Mouse (Mus musculus) intestine, postnatal 0 days (tissue): ENCODE results near the gene Prdm12. TPM values are rescaled to one million over a fixed set of nuclear protein-coding genes. Genes with fewer than 3 reads are reported as not detected.

Experiments
- ATAC-seq: fragments of 200-750 bp; cut with Nextera tagmentation; 2 replicates; pipeline ENCODE4 v1.8.0; 2017; ENCODE audit warnings: mild to moderate bottlenecking, moderate TSS enrichment, moderate library complexity
- H3K27ac ChIP-seq: fragments of 300-500 bp; sonication (generic); 2 replicates; pipeline ENCODE4 v1.5.1; 2014; ENCODE audit warnings: mild to moderate bottlenecking, low read depth, low read length, moderate library complexity
- H3K27me3 ChIP-seq: fragments of 300-500 bp; sonication (generic); replicated peaks from 2 replicates; pipeline ENCODE4 v1.6.1; 2014; ENCODE audit warnings: low read length, mixed read lengths; ENCODE audit not compliant: control insufficient read depth, insufficient read depth
- H3K36me3 ChIP-seq: fragments of 300-500 bp; sonication (generic); 2 replicates; pipeline ENCODE4 v1.6.1; 2014; ENCODE audit warnings: mild to moderate bottlenecking, moderate library complexity; ENCODE audit not compliant: control insufficient read depth, insufficient read depth
- H3K4me1 ChIP-seq: fragments of 300-500 bp; sonication (generic); replicated peaks from 2 replicates; pipeline ENCODE4 v1.6.1; 2014; ENCODE audit warnings: antibody characterized with exemption, low read length, mixed read lengths; ENCODE audit not compliant: control insufficient read depth, insufficient read depth
- H3K4me2 ChIP-seq: fragments of 300-500 bp; sonication (generic); replicated peaks from 2 replicates; pipeline ENCODE4 v1.6.1; 2014; ENCODE audit warnings: low read depth, mild to moderate bottlenecking, moderate library complexity
- H3K4me3 ChIP-seq: fragments of 300-500 bp; sonication (generic); 2 replicates; pipeline ENCODE4 v1.5.1; 2014; ENCODE audit warnings: low read depth, low read length
- H3K9ac ChIP-seq: fragments of 300-500 bp; sonication (generic); 2 replicates; pipeline ENCODE4 v1.6.1; 2014; ENCODE audit warnings: mild to moderate bottlenecking, low read depth, low read length
- H3K9me3 ChIP-seq: fragments of 300-500 bp; sonication (generic); 2 replicates; pipeline ENCODE4 v1.6.1; 2016; ENCODE audit warnings: mixed run types; ENCODE audit not compliant: control insufficient read depth
- CTCF ChIP-seq: sonication (generic); IDR thresholded peaks from 2 replicates; pipeline ENCODE4 v1.5.1; 2016; ENCODE audit warnings: low read depth, mild to moderate bottlenecking, control low read depth, antibody characterized with exemption, moderate library complexity
- WGBS: fragments of 180-500 bp; shearing (Covaris S2); extraction: QIAGEN DNeasy Blood & Tissue Kit; methylation state at CpG from one replicate; pipeline ENCODE4 v1.1.7; 2014; 5-methylcytosine and 5-hydroxymethylcytosine counted together
- polyA plus RNA-seq: library from polyadenylated mRNA; unstranded; fragments of >200 nt; fragmentation: Nextera tagmentation; extraction: Ambion mirVana; gene quantifications from 2 replicates; pipeline ENCODE4 v1.2.1, GENCODE M21; 2015

Gene Prdm12
- polyA plus RNA-seq, 1 experiment from 2014 or later: not detected

GRCm38 (mm10) chr2:31640609-31641507 lies 1.0 kb downstream of the Prdm12 start:
- WGBS: 2% methylated on average over 48 of the region's 48 CpGs
- no peak overlapping the region for H3K4me2 ChIP-seq
- no peaks in the 10 kb centered on the region for H3K4me1 ChIP-seq
- H3K27me3 ChIP-seq: peaks cover 94% of the 10 kb centered on the region
- no peaks in the 10 kb centered on the region for H3K36me3 ChIP-seq
- peak overlapping the region; percentile 11; the same call in 1 of the 2 replicates for H3K4me3 ChIP-seq
- ATAC-seq: no peak
- no peak overlapping the region for H3K27ac ChIP-seq
- no peak for TF ChIP-seq CTCF
- no peak overlapping the region for H3K9ac ChIP-seq
- H3K9me3 ChIP-seq: no peaks in the 10 kb centered on the region

- Histone ChIP-seq H3K4me3 (no peak overlapping the region), H3K27ac (no peak overlapping the region), H3K4me2 (no peak overlapping the region), H3K9ac (no peak overlapping the region), H3K36me3 (no peaks in the 10 kb centered on the region), H3K9me3 (no peaks in the 10 kb centered on the region), H3K27me3 (peaks cover 94% of the 10 kb centered on the region), H3K4me1 (no peaks in the 10 kb centered on the region)
- 2% methylated on average over 11 of the region's 11 CpGs for WGBS
- TF ChIP-seq CTCF: no peak
- no peak for ATAC-seq
Observed at GRCm38 (mm10) chr2:31641508-31641830, 1.6 kb downstream of the Prdm12 start.

GRCm38 (mm10) chr2:31641929-31642328 lies 2.1 kb downstream of the Prdm12 start:
- no peak overlapping the region for H3K9ac ChIP-seq
- no peak overlapping the region for H3K27ac ChIP-seq
- H3K4me3 ChIP-seq: no peak overlapping the region
- H3K36me3 ChIP-seq: no peaks in the 10 kb centered on the region
- no peak overlapping the region for H3K4me2 ChIP-seq
- no peak for ATAC-seq
- H3K9me3 ChIP-seq: no peaks in the 10 kb centered on the region
- H3K27me3 ChIP-seq: peaks cover 94% of the 10 kb centered on the region
- no peaks in the 10 kb centered on the region for H3K4me1 ChIP-seq
- 4% methylated on average over 18 of the region's 18 CpGs for WGBS
- no peak for TF ChIP-seq CTCF

GRCm38 (mm10) chr2:31653971-31654853 lies 14.4 kb downstream of the Prdm12 start:
- H3K27ac ChIP-seq: no peak overlapping the region
- WGBS: under 1% methylated on average over 101 of the region's 109 CpGs
- H3K27me3 ChIP-seq: peaks cover 58% of the 10 kb centered on the region
- TF ChIP-seq CTCF: no peak
- H3K9ac ChIP-seq: peak overlapping the region; percentile 5; the same call in 1 of the 2 replicates
- H3K4me1 ChIP-seq: no peaks in the 10 kb centered on the region
- peak overlapping the region; percentile 93 for H3K4me2 ChIP-seq
- peak overlapping the region; percentile 50 for H3K4me3 ChIP-seq
- peak; percentile 52; the same call in 1 of the 2 replicates for ATAC-seq
- no peaks in the 10 kb centered on the region for H3K9me3 ChIP-seq
- no peaks in the 10 kb centered on the region for H3K36me3 ChIP-seq

GRCm38 (mm10) chr2:31654854-31655559 lies 15.2 kb downstream of the Prdm12 start:
- peak overlapping the region; percentile 50; the same call in 1 of the 2 replicates for H3K4me3 ChIP-seq
- H3K27ac ChIP-seq: no peak overlapping the region
- H3K4me1 ChIP-seq: no peaks in the 10 kb centered on the region
- H3K4me2 ChIP-seq: peak overlapping the region; percentile 93
- H3K9ac ChIP-seq: no peak overlapping the region
- peak; percentile 71 for TF ChIP-seq CTCF
- no peaks in the 10 kb centered on the region for H3K9me3 ChIP-seq
- ATAC-seq: no peak
- 5% methylated on average over 22 of the region's 22 CpGs for WGBS
- no peaks in the 10 kb centered on the region for H3K36me3 ChIP-seq
- peaks cover 57% of the 10 kb centered on the region for H3K27me3 ChIP-seq

GRCm38 (mm10) chr2:31656374-31656773 lies 16.5 kb downstream of the Prdm12 start:
- no peaks in the 10 kb centered on the region for H3K9me3 ChIP-seq
- no peak for ATAC-seq
- no peak for TF ChIP-seq CTCF
- peaks cover 45% of the 10 kb centered on the region for H3K27me3 ChIP-seq
- no peak overlapping the region for H3K27ac ChIP-seq
- no peak overlapping the region for H3K4me3 ChIP-seq
- no peak overlapping the region for H3K9ac ChIP-seq
- no peaks in the 10 kb centered on the region for H3K4me1 ChIP-seq
- no peaks in the 10 kb centered on the region for H3K36me3 ChIP-seq
- no peak overlapping the region for H3K4me2 ChIP-seq
- 85% methylated on average over 7 of the region's 7 CpGs for WGBS
